Mouse (Mus musculus) thymus, postnatal 36 days (tissue): ENCODE results near the gene A330070K13Rik.
A peak's percentile ranks its signal among the peaks of the same experiment; 100 is the strongest.

Experiments
- DNase-seq, 2 experiments: peaks; one replicate each; pipeline ENCODE4 v3.0.0; 2022; ENCODE audit warnings: mixed read lengths in 2 of 2

Gene A330070K13Rik

DNA sequence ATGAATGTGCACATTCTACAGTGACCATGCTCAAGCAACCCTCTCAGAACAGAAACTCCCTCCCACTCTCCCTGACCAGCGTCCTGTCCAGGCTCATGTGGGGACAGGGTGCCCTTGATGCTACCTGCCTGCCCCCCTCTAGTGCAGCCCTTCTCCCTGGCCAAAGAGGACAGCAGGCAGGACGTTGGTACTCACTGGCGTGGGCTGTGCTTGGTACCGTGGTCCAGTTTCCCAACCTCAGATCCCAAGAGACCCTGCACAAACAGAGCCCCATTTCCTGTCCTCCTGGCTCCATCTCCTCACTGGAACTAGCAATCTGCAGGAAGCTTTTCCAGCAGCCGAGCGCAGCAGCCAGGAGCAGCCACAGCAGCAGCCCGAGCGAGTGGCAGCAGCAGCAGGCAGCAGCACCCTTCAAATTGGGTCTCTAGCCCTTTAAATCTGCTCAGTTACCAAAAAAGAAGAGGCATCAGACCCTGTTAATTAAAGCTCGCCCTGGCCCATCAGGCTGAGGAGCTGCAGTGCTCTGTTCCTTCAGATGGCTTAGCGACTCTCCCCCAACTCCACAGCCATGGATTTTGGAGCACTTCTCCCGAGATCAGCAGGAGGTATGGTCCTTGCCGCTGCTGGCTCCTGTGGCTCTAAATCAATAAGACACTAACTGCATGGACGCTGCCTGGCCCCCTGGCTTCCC is at the start of gene A330070K13Rik:
Gene A330070K13Rik, minus strand, starts transcription at position 410 of the 691 bp plus-strand sequence.
- DNase-seq = no peak

GRCm38 (mm10) chr5:130411516-130411915 is 27.1 kb upstream of the A330070K13Rik start:
- no peak for DNase-seq

- no peak for DNase-seq
Measured at GRCm38 (mm10) chr5:130409706-130410105, 25.3 kb upstream of the A330070K13Rik start.

DNA sequence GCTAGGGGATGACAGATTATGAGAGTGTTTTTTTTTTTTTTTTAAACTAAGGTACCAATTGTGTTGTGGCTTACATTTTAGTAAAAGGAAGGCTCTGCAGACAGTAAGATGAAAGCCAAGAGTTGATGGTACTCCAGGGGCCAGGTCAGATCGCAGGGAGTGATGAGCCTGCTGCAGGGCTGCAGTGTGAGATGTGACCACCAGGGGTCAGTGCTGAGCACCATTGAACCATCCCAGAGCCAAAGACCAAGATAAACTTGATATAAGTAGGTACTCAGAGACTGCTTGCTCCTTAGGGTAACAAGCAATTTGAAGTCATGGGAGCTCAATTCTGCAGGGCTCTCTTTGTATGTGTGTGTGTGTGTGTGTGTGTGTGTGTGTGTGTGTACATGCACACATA is 20.8 kb upstream of the A330070K13Rik start:
- peak in 1 of 2 experiments; percentile 5 for DNase-seq

DNA sequence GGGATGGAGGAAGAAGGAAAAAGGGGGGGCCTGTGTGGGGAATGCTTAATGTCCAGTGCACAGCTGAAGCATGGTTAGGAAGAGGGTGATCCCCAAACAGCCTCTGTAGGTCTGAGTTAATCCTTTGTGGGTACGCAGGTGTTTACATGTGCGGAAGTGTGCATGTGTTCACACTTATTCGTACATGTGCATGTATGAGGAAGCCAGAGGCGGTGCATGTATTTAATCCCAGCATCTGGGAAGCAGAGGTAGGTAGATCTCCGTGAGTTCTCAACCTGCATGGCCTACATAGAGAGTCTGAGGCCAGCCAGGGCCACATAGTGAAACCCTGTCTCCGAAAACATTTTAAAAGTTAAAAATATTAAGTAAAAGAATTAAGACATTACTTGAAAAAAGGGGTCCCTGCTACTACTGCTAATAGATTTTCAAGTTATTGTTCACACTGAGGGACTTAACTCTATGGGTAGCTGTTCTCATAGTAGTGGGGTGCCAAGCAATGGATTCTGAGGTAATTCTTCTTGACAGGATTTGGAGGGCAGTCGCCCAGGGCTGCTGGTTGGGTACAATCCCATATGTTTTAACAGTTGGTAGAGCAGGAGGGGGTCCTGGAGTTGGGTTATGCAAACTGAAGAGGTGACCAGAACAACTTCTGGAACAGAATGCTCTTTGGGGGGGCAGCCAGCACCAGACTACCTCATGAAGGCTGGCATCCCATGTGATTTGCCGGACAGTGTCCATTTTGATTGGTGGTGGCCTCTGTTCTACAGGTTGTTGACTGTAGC is 15.9 kb upstream of the A330070K13Rik start:
- no peak for DNase-seq

DNA sequence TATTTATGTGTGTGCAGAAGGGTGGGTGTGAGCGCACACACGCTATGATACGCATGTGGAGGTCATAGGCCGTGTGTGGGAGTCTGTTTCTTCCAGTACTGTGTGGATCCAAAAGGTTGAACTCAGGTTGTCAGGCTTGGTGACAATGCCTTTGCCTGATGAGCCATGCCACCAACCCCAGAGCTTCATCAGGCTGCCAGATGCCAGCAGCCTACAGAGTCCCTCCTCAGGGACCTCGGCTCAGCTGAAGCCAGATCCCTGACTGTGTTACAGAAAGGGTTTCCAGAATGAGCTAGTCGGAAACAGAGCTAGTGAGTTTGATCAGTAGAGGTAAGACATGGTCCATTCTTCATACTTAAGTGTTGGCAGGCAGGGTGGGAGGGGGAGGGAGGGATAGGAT is 10.7 kb upstream of the A330070K13Rik start:
- DNase-seq = no peak

DNA sequence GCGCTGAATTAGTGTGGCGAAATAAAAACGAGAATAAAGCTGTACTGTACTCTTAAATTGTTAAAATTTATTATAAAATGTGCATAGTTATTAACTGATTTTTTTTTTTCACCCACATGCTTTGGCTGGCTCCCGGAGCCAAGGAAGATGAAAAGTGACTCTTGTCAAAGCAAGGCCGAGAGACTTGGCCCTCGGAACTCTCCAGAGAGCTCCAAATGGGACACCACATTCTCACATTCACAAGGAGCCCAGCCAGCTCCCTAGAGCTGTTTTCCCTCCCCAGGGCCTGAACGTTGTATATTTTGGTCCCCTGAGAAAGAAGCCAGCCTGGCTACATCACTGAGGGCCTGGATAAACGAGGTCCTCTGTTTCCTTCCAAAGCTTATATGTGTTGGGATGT is 10.0 kb upstream of the A330070K13Rik start:
- no peak for DNase-seq

DNA sequence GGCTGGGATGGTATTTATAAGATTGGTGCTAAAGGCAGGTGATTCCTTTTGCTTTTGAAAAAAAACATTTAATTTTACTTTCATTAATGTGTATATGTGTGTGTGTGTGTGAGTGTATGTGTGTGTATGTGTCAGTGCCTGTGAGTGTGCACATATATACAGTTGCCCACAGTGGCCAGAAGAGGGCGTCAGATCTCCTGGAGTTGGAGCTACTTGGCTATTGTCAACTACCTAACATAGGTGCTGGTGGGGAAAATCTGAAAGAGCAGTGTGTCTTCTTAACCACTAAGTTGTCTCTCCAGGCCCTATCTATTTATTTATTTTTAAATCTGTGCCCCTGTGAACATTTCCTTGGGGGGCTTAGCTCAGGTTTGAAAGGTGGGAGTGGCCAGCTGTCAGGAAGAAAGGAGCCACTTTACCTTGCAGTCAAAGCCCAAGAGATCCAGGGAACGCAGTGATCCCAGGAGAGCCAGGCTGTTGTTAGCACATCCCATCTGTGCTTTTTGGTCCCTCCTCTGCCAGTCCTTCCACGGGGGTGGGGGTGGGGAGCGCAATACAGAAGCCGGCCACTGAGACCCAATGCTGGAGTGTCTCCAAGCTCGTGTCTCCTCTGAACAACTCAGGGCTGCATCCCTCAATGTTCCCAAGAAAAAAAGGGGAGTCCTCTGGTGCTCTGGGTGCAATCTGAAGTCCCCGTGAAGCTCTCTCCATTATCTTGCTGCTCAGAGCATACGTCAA is 9.4 kb upstream of the A330070K13Rik start:
- DNase-seq = no peak

- DNase-seq = no peak
Measured at GRCm38 (mm10) chr5:130386418-130386817, 2.0 kb upstream of the A330070K13Rik start.

- no peak for DNase-seq
Measured at GRCm38 (mm10) chr5:130375411-130375810, 9.0 kb downstream of the A330070K13Rik start.

GRCm38 (mm10) chr5:130369237-130369636 is 15.2 kb downstream of the A330070K13Rik start, which contains the start of gene Caln1:
Caln1 (plus strand) TSS chr5:130369455.
- DNase-seq = no peak

DNA sequence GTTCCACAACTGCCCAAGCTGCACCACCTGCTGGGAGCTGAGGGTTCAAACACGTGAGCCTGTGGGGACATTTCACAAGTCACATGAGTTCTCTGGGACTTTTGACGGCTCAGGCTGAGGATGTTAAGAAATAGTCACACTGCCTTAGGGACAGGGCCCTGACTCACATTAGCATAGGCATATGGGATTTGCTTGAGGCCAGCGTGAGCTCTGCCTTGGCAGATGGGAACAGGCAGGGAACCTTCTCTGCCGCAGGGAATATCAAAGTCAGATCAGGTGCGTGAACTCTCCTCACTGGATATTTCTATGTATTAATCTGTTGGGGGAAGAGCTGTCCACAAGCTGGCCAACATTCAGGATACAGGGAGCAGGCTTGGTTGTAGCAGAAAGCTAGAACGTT is 16.2 kb downstream of the A330070K13Rik start:
- no peak for DNase-seq

- no peak for DNase-seq
Measured at GRCm38 (mm10) chr5:130363773-130364172, 20.7 kb downstream of the A330070K13Rik start.

DNA sequence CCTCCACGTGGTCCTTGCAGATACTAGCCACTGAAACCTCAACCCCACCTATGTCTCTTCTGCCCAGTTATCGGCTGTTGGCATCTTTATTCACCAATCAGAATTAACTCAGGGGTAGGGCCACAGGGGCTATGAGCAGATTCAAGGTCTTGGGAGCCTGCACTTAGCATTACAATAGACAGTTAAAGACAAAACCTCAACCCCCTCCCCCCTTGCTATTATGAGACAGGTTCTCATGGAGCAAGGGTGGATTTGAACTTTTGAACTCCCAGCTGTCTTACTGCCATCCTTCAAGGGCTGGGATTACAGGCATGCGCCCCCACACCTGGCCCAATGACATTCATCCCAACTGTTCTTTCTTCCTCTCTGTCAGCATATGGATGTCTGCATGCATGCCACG is 21.3 kb downstream of the A330070K13Rik start:
- no peak for DNase-seq

GRCm38 (mm10) chr5:130355223-130355622 is 29.2 kb downstream of the A330070K13Rik start:
- DNase-seq = no peak

DNA sequence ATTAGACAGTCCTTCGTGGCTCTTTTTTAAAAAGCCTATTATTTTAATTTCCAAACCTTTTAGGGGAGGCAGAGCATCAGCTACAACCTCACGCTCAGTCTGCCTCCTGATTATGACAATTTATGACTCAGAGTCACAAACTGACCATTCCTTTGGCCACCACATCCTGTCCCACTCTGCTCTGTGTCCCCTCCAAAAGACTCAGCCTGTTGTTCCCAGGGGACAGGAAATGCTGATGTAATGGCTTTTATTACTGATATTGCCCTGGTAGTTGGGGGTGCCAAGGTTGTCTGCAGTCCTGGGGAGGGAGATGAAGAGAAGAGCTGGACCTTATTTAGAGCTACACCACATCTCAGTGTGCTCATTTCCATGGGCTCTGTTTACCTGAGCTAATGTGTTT is 38.6 kb downstream of the A330070K13Rik start:
- DNase-seq = no peak

- DNase-seq = no peak
Measured at GRCm38 (mm10) chr5:130344999-130345398, 39.4 kb downstream of the A330070K13Rik start.

DNA sequence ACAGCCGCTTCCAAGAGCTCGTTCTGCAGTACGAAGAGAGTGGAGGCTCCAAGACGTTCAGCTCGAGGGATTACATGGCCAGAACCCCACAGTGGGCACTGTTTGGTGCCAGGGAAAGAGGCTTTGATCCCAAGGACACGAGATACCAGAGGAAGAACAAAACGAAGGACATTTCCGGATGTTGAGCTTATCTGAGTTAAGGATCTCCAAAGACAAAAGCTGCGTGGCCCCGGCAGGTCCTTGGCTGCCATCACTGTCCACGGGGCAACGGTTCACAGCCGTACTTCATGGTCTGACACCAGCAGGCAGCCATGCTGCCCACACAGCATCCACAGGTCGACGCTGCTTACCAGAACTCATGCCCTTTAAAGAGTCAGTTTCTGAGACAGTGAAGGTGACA is 43.8 kb downstream of the A330070K13Rik start:
- no peak for DNase-seq

DNA sequence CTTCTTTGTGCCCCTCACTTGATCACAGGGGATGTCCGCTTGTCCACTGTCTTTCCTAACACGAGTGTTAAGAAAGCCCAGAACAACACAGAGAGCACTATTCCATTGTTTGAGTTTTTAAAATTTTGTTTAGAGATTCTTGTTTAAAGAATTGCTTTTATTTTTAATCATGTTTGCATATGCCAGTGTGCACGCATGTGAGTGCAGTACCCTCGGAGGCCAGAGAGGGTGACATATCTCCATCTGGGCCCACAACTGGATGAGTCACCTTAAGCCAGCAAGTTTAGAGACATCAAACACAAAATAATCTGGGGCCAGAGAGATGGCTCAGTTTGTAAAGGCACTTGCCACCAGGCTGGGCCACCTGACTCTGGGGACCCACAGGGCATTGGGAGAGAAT is 49.0 kb downstream of the A330070K13Rik start:
- no peak for DNase-seq

DNA sequence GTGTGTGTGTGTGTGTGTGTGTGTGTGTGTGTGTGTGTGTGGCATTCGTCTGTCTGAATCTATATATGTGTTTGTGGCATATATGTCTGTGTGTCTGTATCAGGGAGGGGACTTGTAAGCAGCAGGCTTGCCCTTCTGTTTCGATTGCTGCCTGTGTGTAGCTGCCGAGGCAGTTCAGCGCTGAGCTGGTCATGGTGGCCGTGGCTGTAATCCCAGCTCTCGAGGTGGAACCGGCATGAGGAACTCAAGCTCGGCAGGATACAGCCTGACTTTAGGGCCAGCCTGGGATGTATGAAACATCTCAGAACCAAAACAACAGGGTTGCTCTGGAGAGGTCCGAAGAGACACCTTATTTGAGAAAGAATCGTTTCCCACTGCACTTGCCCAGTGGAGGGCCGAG is 50.5 kb downstream of the A330070K13Rik start:
- DNase-seq = no peak

GRCm38 (mm10) chr5:130333566-130333965 is 50.9 kb downstream of the A330070K13Rik start:
- no peak for DNase-seq

- no peak for DNase-seq
Measured at GRCm38 (mm10) chr5:130331206-130331605, 53.2 kb downstream of the A330070K13Rik start.

- DNase-seq = no peak
Measured at GRCm38 (mm10) chr5:130330801-130331200, 53.6 kb downstream of the A330070K13Rik start.
